Mouse (Mus musculus): Measurements from ENCODE around the gene Pcare. TPM values are rescaled to one million over a fixed set of nuclear protein-coding genes. Genes with fewer than 3 reads are reported as not detected.

Gene Pcare
- polyA plus RNA-seq, 1 experiment from 2014 or later: not detected

- Histone ChIP-seq H3K4me1 (no peaks in the 10 kb centered on the region), H3K27me3 (ENCODE audit: low read depth, poor library complexity, severe bottlenecking) (no peaks in the 10 kb centered on the region), H3K27ac (replicated peaks) (no peak overlapping the region), H3K36me3 (no peaks in the 10 kb centered on the region), H3K9me3 (replicated peaks) (no peaks in the 10 kb centered on the region), H3K4me3 (no peak overlapping the region)
- no peak for DNase-seq (ENCODE audit: low spot score)
- WGBS: 92% methylated on average over 8 of the region's 8 CpGs
Observed at GRCm38 (mm10) chr17:71717881-71718625, 34.6 kb downstream of the Pcare start.

GRCm38 (mm10) chr17:71715034-71715433 lies 37.7 kb downstream of the Pcare start:
- DNase-seq (ENCODE audit: low spot score): no peak
- Histone ChIP-seq H3K4me1 (no peaks in the 10 kb centered on the region), H3K27me3 (ENCODE audit: low read depth, poor library complexity, severe bottlenecking) (no peaks in the 10 kb centered on the region), H3K4me3 (no peak overlapping the region), H3K9me3 (replicated peaks) (no peaks in the 10 kb centered on the region), H3K27ac (replicated peaks) (no peak overlapping the region), H3K36me3 (no peaks in the 10 kb centered on the region)
- 76% methylated on average over 3 of the region's 3 CpGs for WGBS

DNA sequence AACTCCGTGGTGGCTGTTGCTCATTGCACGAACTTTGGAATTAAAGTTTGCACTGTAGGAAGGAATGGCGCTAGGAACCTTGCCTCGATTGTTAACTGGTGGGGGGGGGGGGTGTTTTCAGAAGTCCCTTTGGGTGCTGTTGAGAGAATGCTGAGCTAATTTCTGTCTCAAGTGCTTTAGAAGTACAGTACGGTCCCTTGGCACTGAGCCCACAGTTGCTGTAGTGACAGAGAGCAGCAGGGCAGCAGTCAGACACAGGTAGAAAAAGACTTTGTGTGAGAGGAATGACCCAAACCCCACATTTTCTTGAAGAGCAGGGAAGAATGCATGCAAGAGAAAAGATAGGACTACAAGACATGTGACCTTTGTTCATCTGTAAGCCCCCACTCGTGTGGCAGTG lies 40.4 kb downstream of the Pcare start:
- Histone ChIP-seq H3K4me3 (no peak overlapping the region), H3K9me3 (replicated peaks) (no peaks in the 10 kb centered on the region), H3K27ac (replicated peaks) (no peak overlapping the region), H3K36me3 (no peaks in the 10 kb centered on the region), H3K27me3 (ENCODE audit: low read depth, poor library complexity, severe bottlenecking) (no peaks in the 10 kb centered on the region), H3K4me1 (peaks cover 7% of the 10 kb centered on the region; the same call in 1 of the 2 replicates)
- WGBS: 84% methylated on average over 6 of the region's 6 CpGs
- DNase-seq (ENCODE audit: low spot score): no peak

DNA sequence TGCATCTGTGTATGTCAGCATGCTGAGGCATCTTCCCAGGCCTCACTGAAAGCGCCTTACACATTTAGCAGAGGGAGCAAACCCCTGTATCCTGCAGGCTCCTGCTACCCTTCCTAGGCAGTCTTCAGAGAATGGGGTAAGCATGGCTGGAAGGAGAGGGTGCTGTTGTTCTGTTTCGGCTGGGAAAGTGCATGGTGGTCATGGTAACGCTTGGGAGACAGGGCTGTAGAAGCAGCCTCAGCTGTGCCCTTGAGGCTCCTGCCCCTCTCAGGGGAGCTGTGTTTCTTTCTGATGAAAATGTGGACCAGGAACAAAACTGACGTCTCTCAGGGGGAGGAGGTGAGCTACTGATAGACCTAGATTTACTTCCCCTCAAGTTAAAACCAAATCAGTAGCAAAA lies 45.0 kb downstream of the Pcare start:
- DNase-seq (ENCODE audit: low spot score): no peak
- Histone ChIP-seq H3K9me3 (replicated peaks) (0 out of 2 replicates have a peak, but pooled peaks cover 5% of the 10 kb centered on the region), H3K36me3 (no peaks in the 10 kb centered on the region), H3K27ac (replicated peaks) (no peak overlapping the region; the same call in 1 of the 2 replicates), H3K4me1 (peaks cover 7% of the 10 kb centered on the region; the same call in 1 of the 2 replicates), H3K4me3 (no peak overlapping the region), H3K27me3 (ENCODE audit: low read depth, poor library complexity, severe bottlenecking) (no peaks in the 10 kb centered on the region)
- WGBS: 66% methylated on average over 4 of the region's 4 CpGs

- no peak for DNase-seq (ENCODE audit: low spot score)
- no peaks in the 10 kb centered on the region for H3K36me3 ChIP-seq
- no peak overlapping the region for H3K4me3 ChIP-seq
- H3K27ac ChIP-seq (replicated peaks): no peak overlapping the region
- 90% methylated on average over 14 of the region's 14 CpGs for WGBS
- 0 out of 2 replicates have a peak, but pooled peaks cover 5% of the 10 kb centered on the region for H3K9me3 ChIP-seq (replicated peaks)
- peaks cover 7% of the 10 kb centered on the region; the same call in 1 of the 2 replicates for H3K4me1 ChIP-seq
- H3K27me3 ChIP-seq (ENCODE audit: low read depth, poor library complexity, severe bottlenecking): no peaks in the 10 kb centered on the region
Observed at GRCm38 (mm10) chr17:71705550-71706480, 46.9 kb downstream of the Pcare start.

DNA sequence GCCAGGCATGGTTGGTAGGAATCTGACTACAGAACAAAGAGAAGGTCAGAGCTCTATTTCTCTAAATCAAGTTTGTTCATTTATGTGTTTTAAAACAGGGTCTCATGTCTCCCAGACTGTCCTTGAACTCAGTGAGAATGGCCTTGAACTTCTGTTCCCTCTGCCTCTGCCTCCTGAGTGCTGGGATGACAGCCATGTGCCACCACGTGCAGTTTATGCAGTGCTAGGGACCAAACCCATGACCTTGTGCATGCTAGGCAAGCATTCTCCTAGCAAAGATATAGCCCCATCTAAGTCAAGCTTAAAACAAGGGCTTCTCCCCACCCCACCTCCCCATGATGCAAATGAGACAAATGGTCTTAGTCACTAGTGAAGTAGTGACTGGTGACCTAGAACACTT lies 47.6 kb downstream of the Pcare start:
- Histone ChIP-seq H3K27ac (replicated peaks) (no peak overlapping the region), H3K4me1 (peaks cover 7% of the 10 kb centered on the region; the same call in 1 of the 2 replicates), H3K36me3 (no peaks in the 10 kb centered on the region), H3K27me3 (ENCODE audit: low read depth, poor library complexity, severe bottlenecking) (no peaks in the 10 kb centered on the region), H3K4me3 (no peak overlapping the region), H3K9me3 (replicated peaks) (0 out of 2 replicates have a peak, but pooled peaks cover 5% of the 10 kb centered on the region)
- DNase-seq (ENCODE audit: low spot score): no peak
- WGBS: 86% methylated on average over 1 of the region's 1 CpGs

DNA sequence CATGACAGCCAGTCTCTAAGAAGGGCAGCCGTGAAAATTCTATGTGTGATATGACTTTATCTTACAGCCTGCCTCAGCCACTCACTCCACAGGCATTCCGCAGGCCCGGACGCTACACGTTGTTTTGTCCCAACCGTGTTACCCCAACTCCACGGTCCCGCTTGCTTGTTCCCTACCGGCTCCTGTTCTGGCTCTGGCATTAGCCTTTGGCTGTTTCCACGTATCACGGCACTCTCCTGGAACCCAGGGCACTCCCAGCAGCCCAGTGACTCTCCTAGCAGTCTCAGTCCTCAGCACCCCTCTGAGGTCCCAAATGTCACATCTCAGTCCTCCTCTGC lies 54.1 kb downstream of the Pcare start:
- H3K9me3 ChIP-seq (replicated peaks): no peaks in the 10 kb centered on the region
- no peaks in the 10 kb centered on the region for H3K27me3 ChIP-seq (ENCODE audit: low read depth, poor library complexity, severe bottlenecking)
- WGBS: 93% methylated on average over 11 of the region's 11 CpGs
- H3K27ac ChIP-seq (replicated peaks): no peak overlapping the region
- H3K4me1 ChIP-seq: peaks cover 13% of the 10 kb centered on the region
- H3K36me3 ChIP-seq: no peaks in the 10 kb centered on the region
- no peak for DNase-seq (ENCODE audit: low spot score)
- no peak overlapping the region for H3K4me3 ChIP-seq

- 86% methylated on average over 11 of the region's 11 CpGs for WGBS
Observed at GRCm38 (mm10) chr17:71697896-71698618, 54.6 kb downstream of the Pcare start.

GRCm38 (mm10) chr17:71696396-71696795 lies 56.3 kb downstream of the Pcare start:
- Histone ChIP-seq H3K27me3 (ENCODE audit: low read depth, poor library complexity, severe bottlenecking) (no peaks in the 10 kb centered on the region), H3K9me3 (replicated peaks) (no peaks in the 10 kb centered on the region), H3K27ac (replicated peaks) (peak overlapping the region; percentile 57), H3K4me3 (no peak overlapping the region), H3K36me3 (no peaks in the 10 kb centered on the region), H3K4me1 (peaks cover 28% of the 10 kb centered on the region)
- 86% methylated on average over 5 of the region's 5 CpGs for WGBS
- DNase-seq (ENCODE audit: low spot score): no peak

More at GRCm38 (mm10) chr17:71697896-71698618, 54.6 kb downstream of the Pcare start:
- H3K9me3 ChIP-seq (replicated peaks): no peaks in the 10 kb centered on the region
- H3K36me3 ChIP-seq: no peaks in the 10 kb centered on the region
- H3K27ac ChIP-seq (replicated peaks): no peak overlapping the region
- no peak for DNase-seq (ENCODE audit: low spot score)
- peaks cover 18% of the 10 kb centered on the region for H3K4me1 ChIP-seq
- no peaks in the 10 kb centered on the region for H3K27me3 ChIP-seq (ENCODE audit: low read depth, poor library complexity, severe bottlenecking)
- H3K4me3 ChIP-seq: no peak overlapping the region

DNA sequence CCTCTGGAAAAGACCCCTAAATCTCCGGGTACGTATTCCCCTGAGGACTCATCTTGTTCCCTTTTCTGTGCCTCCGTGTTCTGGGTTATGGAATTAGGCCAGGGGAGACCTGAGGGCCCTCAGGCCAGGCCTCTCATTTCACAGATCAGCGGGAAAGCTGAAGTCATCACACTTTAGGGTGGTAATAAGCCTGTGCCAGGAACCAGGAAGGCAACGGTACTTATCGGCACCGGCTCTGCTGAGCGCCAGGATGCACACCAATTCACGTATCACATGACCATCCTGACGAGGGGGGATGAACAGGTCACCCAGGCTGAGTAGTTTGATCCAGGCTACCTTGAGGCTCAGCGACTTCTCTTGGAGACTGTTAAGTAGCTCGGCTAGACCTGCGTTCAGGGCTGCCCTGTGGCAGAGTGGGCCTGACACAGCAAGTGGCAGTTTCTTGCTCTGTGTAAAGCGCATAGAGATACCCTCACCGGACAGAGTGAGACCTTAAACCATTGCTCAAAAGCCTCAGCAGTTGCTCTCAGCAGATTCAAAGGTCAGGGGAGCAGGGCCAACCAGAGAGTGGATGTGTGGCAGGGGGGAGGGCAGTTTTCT lies 56.9 kb downstream of the Pcare start:
- 86% methylated on average over 15 of the region's 15 CpGs for WGBS
- H3K27ac ChIP-seq (replicated peaks): peak overlapping the region; percentile 57; the same call in 1 of the 2 replicates

DNA sequence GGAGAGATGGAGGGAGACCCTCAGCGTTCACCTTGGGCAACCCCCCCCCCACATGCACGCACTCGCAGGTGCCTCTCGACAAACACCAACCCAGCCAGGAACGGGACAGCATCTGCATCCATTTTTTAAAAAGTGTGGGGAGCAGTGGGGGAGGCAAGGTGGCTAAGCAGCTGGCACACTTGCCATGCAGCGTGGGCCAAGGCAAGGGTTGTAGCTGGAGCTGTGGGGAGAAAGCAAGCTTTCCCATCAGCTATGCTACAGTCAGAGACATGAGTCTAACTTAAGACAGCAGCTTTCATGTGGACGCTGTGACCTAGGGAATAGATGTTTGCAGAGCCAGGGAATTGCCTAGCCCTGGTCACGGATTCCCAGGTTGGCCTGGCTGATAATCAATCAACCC lies 57.5 kb downstream of the Pcare start:
- Histone ChIP-seq H3K27ac (replicated peaks) (no peak overlapping the region), H3K4me1 (peaks cover 31% of the 10 kb centered on the region), H3K36me3 (no peaks in the 10 kb centered on the region), H3K27me3 (ENCODE audit: low read depth, poor library complexity, severe bottlenecking) (no peaks in the 10 kb centered on the region), H3K4me3 (no peak overlapping the region), H3K9me3 (replicated peaks) (no peaks in the 10 kb centered on the region)
- 88% methylated on average over 8 of the region's 8 CpGs for WGBS
- no peak for DNase-seq (ENCODE audit: low spot score)

More for the DNA sequence above, 56.9 kb downstream of the Pcare start:
- H3K4me3 ChIP-seq: no peak overlapping the region
- peaks cover 31% of the 10 kb centered on the region for H3K4me1 ChIP-seq
- no peak for DNase-seq (ENCODE audit: low spot score)
- H3K36me3 ChIP-seq: no peaks in the 10 kb centered on the region
- no peaks in the 10 kb centered on the region for H3K27me3 ChIP-seq (ENCODE audit: low read depth, poor library complexity, severe bottlenecking)
- H3K9me3 ChIP-seq (replicated peaks): no peaks in the 10 kb centered on the region

DNA sequence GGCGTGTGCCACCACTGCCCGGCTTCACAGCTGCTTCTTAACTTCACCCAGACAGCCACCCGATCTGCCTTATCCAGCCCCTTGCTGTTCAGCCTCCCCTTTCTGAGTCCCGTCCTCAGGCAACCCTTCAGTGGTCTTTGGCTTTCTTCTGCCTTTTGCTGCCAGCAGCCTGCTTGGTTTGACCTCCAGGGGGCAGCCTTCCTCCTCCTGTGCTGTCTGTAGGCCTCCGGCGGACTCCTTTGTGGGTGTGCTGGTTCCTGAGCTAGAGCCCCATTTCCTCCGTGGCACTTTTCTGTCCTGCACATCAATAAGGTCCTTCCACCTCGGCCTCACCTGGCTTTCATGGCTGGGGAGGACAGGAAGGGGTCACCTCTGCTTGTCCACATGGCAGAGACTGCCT lies 58.9 kb downstream of the Pcare start:
- 51% methylated on average over 8 of the region's 8 CpGs for WGBS
- DNase-seq (ENCODE audit: low spot score): peak; percentile 49
- Histone ChIP-seq H3K36me3 (no peaks in the 10 kb centered on the region), H3K4me1 (peaks cover 31% of the 10 kb centered on the region), H3K4me3 (no peak overlapping the region), H3K9me3 (replicated peaks) (0 out of 2 replicates have a peak, but pooled peaks cover under 1% of the 10 kb centered on the region), H3K27ac (replicated peaks) (peak overlapping the region; percentile 52), H3K27me3 (ENCODE audit: low read depth, poor library complexity, severe bottlenecking) (no peaks in the 10 kb centered on the region)

All from midbrain, embryonic 10.5 days (tissue).